Mouse (Mus musculus) testis, postnatal 10 days (tissue): ENCODE data around the gene Dgcr2.
A peak's percentile ranks its signal among the peaks of the same experiment; 100 is the strongest.

Experiments used
- DNase-seq: peaks from one replicate; pipeline ENCODE4 v3.0.0; 2021; ENCODE audit warnings: low spot score

Dgcr2 gene

GRCm38 (mm10) chr16:17898462-17898861 is at the start of gene Dgcr2, which contains the start of gene Tssk2:
Dgcr2 (minus strand) TSS chr16:17898562.
Tssk2 (plus strand) TSS chr16:17898637.
- DNase-seq, result no peak

GRCm38 (mm10) chr16:17945081-17945831 is 46.9 kb upstream of the Dgcr2 start:
- DNase-seq, result no peak

DNA sequence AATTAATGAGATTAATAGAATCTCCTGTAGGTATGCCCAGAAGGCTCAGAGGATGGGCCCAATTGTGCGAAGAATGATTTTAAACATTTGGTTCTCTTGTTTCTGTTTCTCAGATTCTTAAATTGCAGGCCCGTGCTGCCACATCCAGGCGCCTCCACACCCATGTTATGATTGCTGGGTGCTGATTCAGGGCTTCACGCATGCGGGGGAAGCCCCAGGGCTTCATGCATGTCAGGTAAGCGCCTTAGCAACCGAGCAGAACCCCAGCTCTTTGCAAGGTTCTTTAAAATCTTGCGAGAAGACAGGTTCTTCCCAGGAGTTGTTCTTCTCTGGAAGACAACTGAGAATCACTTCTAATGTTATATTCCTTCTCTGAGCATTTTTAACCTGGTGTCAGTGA is 45.1 kb upstream of the Dgcr2 start:
- DNase-seq, result no peak

- no peak for DNase-seq
These were observed 40.9 kb upstream of the Dgcr2 start for GRCm38 (mm10) chr16:17939255-17939751.

GRCm38 (mm10) chr16:17938821-17939220 is 40.5 kb upstream of the Dgcr2 start:
- DNase-seq, result peak; percentile 80

DNA sequence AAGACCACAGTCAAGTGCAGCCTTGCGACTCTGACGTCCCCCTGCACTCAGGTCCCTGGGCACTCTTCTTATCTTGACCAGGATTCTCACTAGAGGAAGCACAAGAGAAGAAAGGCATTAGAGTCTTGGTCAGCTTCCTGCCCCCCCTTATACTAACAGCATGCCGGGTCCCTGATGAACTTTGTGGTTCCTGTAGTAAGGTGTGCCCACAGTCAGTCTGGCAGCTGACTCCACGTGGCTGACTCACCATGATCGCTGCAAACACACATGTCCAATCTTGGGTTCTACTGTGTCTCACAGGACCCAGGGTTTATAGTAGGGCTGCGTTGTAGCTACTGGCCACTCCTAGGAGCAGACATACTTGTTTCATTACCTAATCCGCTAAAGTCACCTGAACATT is 39.8 kb upstream of the Dgcr2 start:
- DNase-seq, result no peak

DNA sequence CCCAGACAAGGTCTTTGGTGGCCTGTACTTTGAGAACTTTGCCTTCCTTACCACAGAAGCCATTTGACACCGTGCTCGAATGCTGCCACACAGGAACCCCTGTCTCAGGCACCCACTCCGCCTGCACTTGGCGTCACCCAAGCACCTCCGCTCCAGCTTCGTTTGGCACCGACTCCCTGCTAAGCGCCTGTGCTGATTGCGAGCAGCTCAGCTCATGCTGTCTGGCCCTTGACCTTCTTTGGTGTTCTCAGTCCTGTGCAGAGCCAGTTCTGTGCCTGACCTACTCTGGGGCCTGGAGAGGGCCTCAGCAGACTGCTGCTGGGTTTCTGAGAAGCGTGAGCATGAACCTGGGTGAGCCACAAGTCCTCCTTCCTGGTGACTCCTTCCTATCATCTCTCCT is 38.4 kb upstream of the Dgcr2 start:
- DNase-seq, result no peak

DNA sequence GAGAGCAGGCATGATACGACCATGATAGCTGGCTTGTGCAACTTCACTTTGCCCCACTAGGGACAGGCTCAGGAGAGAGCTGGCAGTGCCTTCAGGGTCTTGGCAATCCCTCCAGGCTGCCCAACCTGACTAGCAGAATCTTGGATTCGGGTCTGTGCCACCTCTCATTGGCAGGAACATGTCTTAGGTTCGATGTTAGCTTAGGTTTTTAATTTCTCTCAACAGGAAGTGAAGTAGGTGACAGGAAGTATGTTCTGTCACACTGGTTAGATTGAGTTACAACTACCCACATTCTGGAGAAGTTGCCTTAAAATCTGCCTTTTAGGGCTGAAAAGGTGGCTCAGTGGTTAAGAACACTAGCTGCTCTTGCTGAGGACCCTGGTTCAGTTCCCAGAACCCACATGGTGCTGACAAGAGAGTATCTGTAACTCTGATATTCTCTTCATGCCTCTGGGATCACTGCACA is 36.1 kb upstream of the Dgcr2 start:
- DNase-seq, result no peak

DNA sequence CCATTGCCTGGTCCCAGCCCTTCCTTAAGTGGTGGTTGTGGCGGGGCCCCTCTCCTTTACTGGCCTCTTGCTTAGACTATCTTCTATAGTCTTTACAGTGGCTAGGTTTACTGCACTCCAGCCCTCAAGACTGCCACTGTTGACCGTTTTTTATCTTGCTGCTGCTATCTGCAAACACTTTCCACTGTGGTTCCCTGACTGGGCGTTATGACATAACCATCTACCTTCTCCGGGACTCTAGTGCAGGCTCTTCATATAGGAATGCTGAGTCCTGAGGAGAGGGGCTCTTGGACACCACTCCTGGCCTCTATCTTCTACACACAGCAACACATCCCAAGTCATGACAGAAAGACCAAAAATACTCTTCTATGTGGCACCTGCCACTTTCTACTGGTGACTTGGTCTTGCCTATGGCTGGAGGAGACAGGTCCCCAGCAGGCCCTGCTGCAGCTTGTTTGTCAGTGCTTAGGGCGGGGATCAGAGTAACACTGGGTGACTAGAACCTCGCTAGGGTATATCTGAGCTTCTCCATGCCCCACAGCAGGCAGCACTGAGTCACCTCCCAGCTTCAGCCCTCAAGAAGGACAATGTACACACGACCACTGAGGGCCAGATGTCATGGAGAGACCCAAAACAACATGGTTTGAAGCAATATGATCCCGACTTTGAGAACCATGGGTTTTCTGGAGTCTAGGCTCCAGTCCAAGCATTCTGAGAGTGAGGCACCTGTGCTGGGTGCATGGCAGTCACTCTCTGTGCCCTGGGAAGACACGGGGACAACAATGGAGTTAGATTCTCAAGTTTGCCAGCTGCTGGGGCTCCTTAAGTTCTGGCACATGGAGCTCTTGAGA is 35.5 kb upstream of the Dgcr2 start:
- DNase-seq, result no peak

DNA sequence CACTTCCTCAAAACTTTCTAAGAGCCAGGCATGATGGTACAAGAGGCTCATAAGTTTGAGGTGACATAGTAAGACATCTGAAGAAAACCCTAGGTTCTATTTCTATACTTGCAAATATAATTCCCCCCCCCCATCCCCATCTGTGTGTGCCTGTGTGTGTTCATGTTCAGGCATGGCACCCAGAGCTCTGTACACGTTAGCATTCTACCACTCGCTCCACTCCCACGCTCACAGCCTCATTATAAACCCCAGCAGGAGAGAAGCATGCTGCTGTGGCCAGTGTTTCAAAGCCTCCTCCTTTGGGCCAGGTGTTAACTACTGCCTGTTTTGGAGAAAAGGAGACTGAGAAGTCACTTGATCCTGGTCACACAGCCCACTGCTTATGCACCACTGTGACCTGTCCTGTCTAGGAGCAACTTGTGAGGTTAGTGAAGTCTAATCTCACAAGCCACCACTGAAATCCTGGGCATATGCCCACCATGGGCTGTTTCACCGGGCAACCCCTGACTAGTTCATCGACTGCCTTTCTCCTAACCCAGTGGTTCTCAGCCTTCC is 33.6 kb upstream of the Dgcr2 start:
- DNase-seq, result no peak

- no peak for DNase-seq
These were observed 31.3 kb upstream of the Dgcr2 start for GRCm38 (mm10) chr16:17929631-17930030.

GRCm38 (mm10) chr16:17929211-17929610 is 30.8 kb upstream of the Dgcr2 start:
- no peak for DNase-seq

DNA sequence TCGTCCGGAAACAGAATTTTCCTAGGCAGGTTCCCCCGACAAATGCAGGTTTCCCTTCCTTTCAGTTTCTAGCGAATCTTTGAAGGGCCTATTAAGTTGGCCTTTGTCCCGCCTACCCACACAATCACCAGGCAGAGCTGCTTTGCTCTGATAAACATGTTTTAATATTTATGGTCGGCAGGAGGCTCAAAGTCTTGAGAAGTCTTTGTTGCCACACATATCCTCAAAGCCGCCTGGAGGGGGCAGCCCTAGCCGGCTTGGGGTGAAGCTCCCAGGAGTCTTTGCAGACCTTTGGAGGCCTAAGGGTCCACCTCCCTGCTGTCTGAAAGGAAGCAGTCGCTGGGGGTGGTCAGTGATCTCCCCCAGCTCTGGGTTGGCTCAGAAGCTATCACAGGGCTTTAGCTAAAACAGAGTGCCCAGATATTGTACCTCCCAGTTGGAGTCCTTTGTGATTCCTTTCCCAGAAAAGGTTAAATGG is 30.3 kb upstream of the Dgcr2 start:
- DNase-seq, result peak; percentile 85

GRCm38 (mm10) chr16:17928087-17928580 is 29.8 kb upstream of the Dgcr2 start, which contains the start of gene Slc25a1:
Slc25a1 (minus strand) TSS chr16:17928219.
- DNase-seq, result peak; percentile 90

GRCm38 (mm10) chr16:17927351-17928082 is 29.2 kb upstream of the Dgcr2 start:
- peak; percentile 78 for DNase-seq

- DNase-seq, result peak; percentile 74
These were observed 23.8 kb upstream of the Dgcr2 start for GRCm38 (mm10) chr16:17922163-17922538.

DNA sequence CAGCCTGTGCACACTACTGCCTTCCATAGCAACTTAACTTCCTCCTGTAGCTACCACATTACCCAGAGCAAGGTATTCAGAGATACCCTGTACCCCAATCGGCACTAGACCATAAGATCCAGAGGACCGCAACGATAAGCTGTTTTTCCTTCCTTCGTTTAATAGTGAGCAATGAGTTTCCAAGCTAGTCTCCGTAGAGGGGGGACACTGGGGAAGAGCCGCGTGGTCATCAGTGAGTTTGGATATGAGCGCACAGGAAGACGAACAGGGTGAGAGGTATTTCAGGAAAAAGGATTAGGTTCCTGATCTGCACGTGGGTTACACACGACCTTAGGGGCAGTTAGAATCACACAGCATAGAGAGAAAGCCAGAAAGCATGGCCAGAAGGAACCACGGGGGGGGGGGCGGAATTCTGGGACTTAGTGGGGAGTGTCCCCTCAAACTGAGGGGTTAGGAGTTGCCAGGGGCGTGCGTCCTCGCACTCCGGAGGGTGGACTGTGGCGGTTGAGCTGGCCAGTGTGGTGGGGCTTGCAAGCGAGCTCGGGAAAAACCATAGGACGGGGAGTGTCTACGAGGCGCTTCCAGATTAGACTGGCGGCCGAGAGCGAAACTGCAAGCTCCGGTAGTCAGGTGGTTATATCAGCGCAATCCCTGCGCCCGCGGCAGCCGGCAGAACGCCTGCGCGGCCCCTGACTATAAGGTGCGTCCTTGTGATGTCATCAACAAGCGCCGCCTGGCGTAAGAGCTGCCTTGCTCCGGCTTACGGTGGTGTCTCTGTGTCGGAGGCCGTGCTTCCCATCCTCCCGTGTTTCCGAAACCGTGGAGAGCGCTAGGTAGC is 23.2 kb upstream of the Dgcr2 start:
- peak; percentile 97 for DNase-seq

- DNase-seq, result no peak
These were observed 22.2 kb upstream of the Dgcr2 start for GRCm38 (mm10) chr16:17920586-17920985.

DNA sequence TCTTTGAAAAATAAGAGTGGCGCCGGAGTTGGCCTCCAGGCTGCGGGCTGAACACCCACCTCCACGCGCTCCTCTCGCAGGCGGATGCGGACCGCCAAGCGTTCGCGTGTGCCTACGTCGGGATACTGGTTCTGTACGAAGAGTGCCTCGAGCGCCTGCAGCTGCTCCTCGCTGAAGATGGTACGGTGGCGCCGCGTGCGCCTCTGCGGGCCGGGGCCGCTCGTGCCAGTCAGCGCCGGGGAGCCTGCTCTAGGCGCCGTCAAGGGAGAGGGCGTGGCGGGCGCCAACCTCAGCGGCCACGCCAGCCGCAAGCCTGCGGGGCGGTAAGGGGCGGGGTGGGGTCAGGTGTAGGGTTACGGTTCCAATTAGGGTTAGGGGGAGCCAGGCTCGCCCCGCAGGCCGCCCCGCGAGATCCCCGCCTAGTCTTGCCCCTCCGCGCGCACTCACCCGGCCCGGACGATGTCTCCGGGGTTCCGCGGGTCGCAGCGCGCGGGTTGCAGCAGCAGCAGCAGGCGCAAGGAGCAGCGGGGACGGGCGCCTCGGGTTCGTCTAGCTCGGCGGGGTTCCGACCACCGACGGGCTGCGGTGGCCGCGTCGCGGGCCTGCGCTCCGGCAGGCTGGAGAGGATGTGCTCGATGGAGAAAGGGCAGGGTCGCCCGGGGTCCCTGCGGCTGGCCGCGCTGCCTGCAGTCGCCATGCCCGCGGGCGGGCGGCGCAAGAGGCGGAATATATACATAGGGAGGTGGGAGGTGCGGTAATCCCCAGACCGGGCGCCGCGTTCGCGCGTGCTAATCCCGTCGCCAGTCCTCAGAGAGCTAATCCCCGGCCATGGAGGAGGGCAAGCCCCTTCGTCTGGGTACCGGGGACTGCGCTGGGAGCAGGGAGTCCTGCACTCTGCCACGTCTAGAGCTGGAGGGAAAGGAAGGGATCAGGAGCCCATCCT is 16.2 kb upstream of the Dgcr2 start, which contains the start of gene Gsc2:
Gene Gsc2, minus strand, starts transcription at position 753 of the 943 bp plus-strand sequence.
- peak; percentile 64 for DNase-seq
